Mouse (Mus musculus): ENCODE data around the gene Trim66.

Gene Trim66

GRCm38 (mm10) chr7:109508034-109508433 is at the start of gene Trim66:
Gene Trim66 (minus strand): TSS chr7:109508134.
- no peak for ATAC-seq (ENCODE audit: low TSS enrichment)

GRCm38 (mm10) chr7:109546726-109547125 is 38.8 kb upstream of the Trim66 start:
- ATAC-seq (ENCODE audit: low TSS enrichment) = peak; percentile 42; the same call in 1 of the 2 replicates

- ATAC-seq (ENCODE audit: low TSS enrichment) = no peak
Observed at GRCm38 (mm10) chr7:109546186-109546585, 38.3 kb upstream of the Trim66 start.

- ATAC-seq (ENCODE audit: low TSS enrichment) = peak; percentile 62; the same call in 1 of the 2 replicates
Observed at GRCm38 (mm10) chr7:109545255-109545993, 37.5 kb upstream of the Trim66 start.

GRCm38 (mm10) chr7:109544792-109545191 is 36.9 kb upstream of the Trim66 start:
- no peak for ATAC-seq (ENCODE audit: low TSS enrichment)

DNA sequence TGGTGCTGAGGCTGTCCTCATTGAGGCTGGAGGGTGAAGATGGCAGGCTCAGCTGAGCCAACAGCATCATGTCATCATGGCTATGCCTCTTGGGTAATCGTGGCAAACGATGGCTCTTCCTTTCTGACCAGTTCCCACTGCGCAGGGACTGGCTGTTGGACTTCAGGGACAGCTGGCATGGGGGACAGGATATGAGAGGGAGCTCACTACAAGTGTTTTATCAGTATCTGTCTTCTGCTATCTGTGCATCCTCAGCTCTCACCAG is 34.4 kb upstream of the Trim66 start:
- no peak for ATAC-seq (ENCODE audit: low TSS enrichment)

DNA sequence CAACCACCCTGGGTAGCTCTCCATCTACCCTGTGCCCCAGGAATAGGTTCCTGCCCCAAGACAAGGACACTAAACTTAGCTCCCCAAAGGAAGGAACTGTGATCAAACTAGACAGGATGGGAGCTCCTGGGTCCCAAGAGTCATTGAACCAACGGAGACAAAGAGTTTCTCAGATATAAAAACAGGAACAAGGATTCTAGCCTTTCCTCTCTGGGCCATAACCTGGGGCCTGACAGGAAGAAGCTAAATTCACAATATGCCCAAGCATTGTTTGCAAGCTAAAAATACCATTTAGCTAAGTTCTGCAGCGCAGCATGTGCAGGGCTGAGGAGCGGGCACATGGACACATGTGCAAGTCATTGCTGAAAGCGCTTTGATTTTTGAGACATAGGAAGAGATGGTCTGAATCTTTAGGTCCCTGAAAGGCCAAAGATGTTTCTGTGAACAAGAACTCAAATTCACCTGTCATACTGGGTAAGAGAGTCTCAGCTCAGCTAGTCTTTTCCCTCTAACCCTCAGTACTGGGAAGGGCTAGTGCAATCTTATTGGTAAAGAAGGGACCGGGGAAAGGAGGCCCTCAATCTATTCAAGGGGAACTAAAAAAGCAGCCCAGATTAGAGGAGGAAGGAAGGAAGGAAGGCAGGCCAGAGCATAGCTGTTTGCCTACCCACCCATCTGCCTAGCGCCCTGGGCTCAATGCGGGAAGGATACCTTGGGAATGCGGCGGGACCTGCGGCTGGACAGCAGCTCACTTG is 33.9 kb upstream of the Trim66 start:
- ATAC-seq (ENCODE audit: low TSS enrichment) = no peak

- no peak for ATAC-seq (ENCODE audit: low TSS enrichment)
Observed at GRCm38 (mm10) chr7:109540902-109541301, 33.0 kb upstream of the Trim66 start.

DNA sequence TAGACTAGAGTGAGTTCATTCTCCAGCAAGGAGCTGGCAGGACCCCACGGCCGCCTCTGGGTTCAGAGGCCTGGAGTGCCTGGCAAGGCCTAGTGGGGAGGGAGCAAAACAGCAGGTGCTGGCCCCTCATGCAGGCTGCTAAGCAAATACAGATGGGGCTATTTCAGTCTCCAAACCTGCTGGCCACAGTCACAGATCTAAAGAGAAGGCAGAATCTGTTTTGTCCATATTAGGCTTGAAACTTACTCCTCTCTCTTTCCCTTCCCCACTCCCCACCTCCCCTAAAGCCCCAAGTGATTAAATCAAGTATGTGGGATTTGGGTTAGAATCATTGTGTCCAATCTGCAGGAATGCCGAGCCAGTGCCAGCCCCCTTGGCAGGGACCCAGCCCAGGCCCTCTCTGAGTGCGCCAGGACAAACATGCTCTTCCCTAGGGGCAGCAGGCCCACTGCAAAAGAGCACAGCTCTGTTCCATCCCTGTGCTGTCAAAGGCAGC is 28.6 kb upstream of the Trim66 start:
- no peak for ATAC-seq (ENCODE audit: low TSS enrichment)

DNA sequence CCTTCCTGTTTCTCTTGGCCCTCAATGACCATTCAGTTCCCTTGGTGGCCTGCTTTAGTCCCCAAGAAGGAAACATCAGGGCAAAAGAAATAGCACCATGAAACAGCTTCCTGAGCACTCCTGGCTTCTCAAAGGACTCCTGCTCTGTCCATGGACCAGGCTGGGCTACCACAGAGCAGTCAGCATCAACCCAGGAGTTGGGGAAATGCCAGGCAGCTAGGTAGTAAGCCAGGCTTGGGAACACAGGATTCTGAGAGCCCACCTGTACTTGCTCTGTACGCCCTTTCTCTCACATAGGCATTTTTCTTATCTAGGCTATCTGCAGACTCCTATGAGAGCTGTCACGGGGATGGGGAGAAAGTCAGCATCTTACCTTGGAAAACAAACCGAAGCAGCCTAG is 27.0 kb upstream of the Trim66 start:
- no peak for ATAC-seq (ENCODE audit: low TSS enrichment)

- 0 out of 2 replicates have a peak, but pooled peaks have one; percentile 24 for ATAC-seq (ENCODE audit: low TSS enrichment)
Observed at GRCm38 (mm10) chr7:109533888-109534287, 26.0 kb upstream of the Trim66 start.

- ATAC-seq (ENCODE audit: low TSS enrichment) = peak; percentile 15; the same call in 1 of the 2 replicates
Observed at GRCm38 (mm10) chr7:109533129-109533528, 25.2 kb upstream of the Trim66 start.

GRCm38 (mm10) chr7:109532691-109533090 is 24.8 kb upstream of the Trim66 start:
- ATAC-seq (ENCODE audit: low TSS enrichment) = peak; percentile 72

DNA sequence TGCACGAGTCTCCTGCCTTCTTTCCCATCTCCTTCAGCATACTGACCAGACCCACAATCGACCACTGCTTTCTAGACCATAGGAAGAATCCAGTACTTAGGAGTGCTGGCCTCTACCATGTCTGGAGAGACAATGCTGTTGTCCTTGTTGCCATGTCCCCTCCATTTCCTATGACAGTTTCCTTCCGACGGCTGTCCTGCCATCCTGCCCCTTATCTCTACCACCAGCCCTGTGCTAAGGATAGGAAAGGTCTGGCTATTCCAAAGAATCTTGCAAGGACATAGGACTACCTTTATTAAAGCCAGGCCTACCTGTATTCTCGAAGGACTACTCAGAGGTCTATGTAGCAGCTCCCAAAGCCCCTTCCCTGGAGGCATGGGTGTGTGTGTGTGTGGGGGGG is 23.6 kb upstream of the Trim66 start:
- no peak for ATAC-seq (ENCODE audit: low TSS enrichment)

DNA sequence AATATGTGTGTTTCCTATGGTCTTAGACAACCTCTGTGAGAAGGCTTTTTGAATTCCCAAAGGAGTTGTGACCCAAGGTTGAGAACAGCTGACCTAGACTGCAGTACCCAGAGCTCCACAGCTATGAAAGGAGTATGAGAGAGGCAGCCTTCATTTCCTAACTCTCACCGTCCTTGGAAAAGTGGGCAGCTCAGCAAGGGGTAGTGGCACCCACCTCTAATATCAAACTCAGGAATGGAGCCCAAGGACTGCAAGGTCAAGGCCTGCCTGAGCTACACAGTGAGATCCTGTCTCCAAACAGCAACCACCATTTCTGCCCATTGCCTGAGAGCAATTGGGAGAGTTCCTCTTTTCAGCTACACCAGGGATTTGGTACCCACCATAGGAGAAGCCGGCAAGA is 21.8 kb upstream of the Trim66 start:
- ATAC-seq (ENCODE audit: low TSS enrichment) = no peak

DNA sequence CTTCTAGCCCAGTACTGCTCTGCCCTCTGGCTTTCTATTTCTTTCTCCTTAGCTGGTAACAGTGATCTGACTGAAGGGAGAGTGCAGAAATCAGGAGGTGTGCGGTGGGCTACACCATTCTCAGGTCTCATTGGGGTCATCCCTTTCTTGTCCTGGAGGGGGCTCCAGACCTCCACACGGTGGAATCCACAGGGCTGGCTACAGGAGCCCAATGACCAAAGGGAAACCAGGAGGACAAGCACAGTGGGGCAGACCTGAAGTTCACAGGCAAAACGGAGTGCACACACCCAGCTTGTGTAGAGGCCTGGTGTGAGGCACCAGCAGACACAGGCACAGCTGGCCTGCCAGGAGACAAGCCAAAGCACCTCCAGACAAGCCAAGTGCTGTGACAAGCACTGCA is 20.4 kb upstream of the Trim66 start:
- no peak for ATAC-seq (ENCODE audit: low TSS enrichment)

DNA sequence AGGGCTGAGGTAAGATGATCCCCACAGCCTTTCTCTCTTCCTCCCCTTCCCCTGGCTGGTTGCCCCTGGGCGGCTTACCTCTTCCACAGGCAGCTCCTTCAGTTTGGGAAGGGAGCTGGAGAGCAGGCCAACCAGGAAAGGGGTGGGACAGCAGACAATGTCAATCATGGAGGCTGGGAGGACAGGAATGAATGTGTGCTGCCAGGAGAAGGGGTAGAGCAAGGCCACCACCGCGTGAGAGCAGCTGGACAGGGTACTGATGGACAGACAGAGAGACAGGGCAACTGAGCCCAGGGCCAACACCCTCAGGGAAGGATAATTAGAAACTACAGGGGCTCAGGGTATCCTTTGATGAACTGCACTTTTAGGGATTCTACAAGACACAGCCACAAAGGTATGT is 19.6 kb upstream of the Trim66 start:
- no peak for ATAC-seq (ENCODE audit: low TSS enrichment)

- no peak for ATAC-seq (ENCODE audit: low TSS enrichment)
Observed at GRCm38 (mm10) chr7:109525740-109526663, 18.1 kb upstream of the Trim66 start.

GRCm38 (mm10) chr7:109524763-109525162 is 16.8 kb upstream of the Trim66 start:
- no peak for ATAC-seq (ENCODE audit: low TSS enrichment)

- ATAC-seq (ENCODE audit: low TSS enrichment) = no peak
Observed at GRCm38 (mm10) chr7:109524442-109524744, 16.5 kb upstream of the Trim66 start.

- ATAC-seq (ENCODE audit: low TSS enrichment) = no peak
Observed at GRCm38 (mm10) chr7:109523741-109524441, 16.0 kb upstream of the Trim66 start.

GRCm38 (mm10) chr7:109523304-109523703 is 15.4 kb upstream of the Trim66 start:
- ATAC-seq (ENCODE audit: low TSS enrichment) = no peak

All from frontal cortex, adult (tissue).